Mouse (Mus musculus): ENCODE data around the gene Atg101.

DNA sequence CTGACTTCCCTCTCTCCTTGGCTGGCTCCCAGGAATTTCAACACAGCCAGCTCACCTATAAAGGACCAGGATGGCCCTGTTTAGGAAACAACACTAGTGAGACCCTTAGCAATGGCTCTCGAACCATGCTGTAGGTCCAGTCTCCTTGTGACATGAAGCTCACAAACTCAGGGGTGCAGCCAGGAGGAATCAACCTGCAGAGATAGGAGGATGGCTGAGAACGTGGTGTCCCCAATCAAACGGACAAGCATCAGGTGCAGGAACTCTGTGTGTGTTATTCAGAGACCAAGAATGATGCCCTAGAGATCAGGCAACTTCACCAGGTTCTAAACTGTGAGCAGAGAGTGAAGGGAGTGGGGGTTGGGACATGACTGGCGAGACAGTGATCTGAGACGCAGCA is 38.0 kb downstream of the Atg101 start:
- TF ChIP-seq CTCF (IDR thresholded peaks at IDR 0.05; ENCODE audit: low read depth, low read length) = no peak
- TF ChIP-seq EP300 (IDR thresholded peaks at IDR 0.05; ENCODE audit: insufficient read depth, low read depth, low read length) = no peak

Measured in ES-Bruce4 (cell line).